Mouse (Mus musculus) brain, embryonic 14.5 days (tissue): ENCODE results near the gene Mdfi. TPM values are rescaled to one million over a fixed set of nuclear protein-coding genes. Genes with fewer than 3 reads are reported as not detected.

Experiments used
- DNase-seq: peaks from one replicate; pipeline ENCODE4 v3.0.0-alpha.2; 2011; ENCODE audit warnings: low read depth
- CTCF ChIP-seq: fragments of 200-500 bp; IDR thresholded peaks from 2 replicates; pipeline ENCODE4 v1.5.1; 2012; ENCODE audit warnings: inconsistent platforms, mild to moderate bottlenecking, moderate library complexity, borderline replicate concordance; ENCODE audit not compliant: insufficient read depth, insufficient read length; ENCODE audit errors: extremely low read depth
- POLR2A ChIP-seq: fragments of 200-500 bp; IDR thresholded peaks from 2 replicates; pipeline ENCODE4 v1.6.1; 2012; ENCODE audit warnings: mild to moderate bottlenecking, inconsistent platforms, borderline replicate concordance; ENCODE audit not compliant: poor library complexity, insufficient read depth, insufficient read length, severe bottlenecking; ENCODE audit errors: extremely low read depth
- polyA plus RNA-seq: library from polyadenylated mRNA; depleted of rRNA; stranded (reverse); fragments of >200 nt; gene quantifications from 2 replicates; pipeline ENCODE4 v1.2.3, GENCODE M21; 2012

Mdfi gene
- polyA plus RNA-seq, 1 experiment, result 35.8 TPM

DNA sequence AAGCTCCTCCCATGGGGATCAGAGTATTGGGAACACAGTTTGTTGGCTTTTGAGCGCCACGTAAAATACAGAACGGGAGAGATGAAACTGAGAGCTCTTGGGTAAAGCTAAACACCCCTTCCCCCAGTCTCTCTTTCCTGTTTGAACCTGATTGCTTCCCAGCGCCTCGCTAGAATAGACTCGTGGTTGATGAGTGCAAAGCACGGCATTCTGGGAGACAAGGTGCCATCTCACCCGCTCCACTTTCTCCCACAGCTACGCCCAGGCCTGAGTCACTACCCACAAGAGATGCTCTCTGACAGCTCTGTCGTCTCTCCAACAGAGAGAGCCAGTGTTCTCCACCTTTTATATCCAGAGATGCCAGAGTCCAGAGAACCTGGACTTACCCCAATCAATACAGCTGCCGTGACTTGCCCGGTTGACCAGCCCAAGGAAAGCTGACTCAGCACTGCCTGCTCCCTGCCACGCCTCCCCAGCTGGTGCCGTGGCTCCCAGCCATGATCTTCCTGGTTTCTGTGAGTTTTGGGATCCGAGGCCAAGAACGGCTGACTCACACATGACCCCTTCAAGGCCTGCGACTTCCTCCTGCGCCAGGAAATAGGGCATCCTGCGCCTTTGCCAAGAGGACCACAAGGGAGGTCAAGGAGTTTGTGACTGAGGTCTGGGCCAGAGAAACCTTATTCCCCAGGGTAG, 7.6 kb upstream of the Mdfi start:
- peak; percentile 36 for DNase-seq
- TF ChIP-seq CTCF (no peak), POLR2A (no peak)

DNA sequence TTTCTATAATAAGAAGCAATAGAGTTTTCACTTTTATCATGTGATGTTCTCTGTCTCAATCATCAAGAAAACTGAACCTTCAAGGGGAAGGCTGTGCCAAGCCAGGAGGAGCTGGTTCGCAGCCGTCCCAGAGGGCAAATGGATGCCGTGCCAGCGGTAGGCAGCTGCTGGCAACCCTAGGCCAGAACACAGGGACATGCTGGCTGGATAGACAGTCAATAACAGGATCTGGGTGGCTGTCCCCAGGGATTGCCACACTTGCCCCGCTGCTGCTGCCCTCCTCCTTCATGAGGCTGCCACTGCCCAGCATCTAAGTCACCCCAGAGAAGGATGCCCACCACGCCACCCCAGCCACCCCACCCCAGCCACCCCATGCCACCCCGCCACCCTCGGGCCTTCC, 7.0 kb upstream of the Mdfi start:
- TF ChIP-seq POLR2A, result no peak
- TF ChIP-seq CTCF, result no peak
- no peak for DNase-seq

DNA sequence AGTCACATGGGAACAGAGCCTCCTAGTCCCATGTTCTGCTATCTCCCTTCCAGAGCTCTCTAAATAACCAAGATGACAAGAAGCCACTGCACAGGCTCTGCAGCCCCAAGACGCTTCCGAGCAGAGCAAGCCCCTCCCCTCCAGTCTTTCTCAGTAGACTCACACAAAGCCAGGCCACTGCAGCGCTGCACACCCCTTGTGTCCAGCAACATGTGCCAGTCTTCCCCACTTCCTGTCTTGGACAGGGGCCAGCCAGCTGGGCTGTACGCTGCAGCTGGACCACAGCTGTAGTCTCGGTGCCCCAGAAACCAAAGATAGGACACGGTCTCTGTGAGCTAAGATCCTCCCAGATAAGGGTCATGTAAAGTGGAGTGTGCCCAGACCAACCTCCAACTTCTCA, 3.3 kb upstream of the Mdfi start:
- no peak for TF ChIP-seq POLR2A
- no peak for TF ChIP-seq CTCF
- DNase-seq, result no peak

DNA sequence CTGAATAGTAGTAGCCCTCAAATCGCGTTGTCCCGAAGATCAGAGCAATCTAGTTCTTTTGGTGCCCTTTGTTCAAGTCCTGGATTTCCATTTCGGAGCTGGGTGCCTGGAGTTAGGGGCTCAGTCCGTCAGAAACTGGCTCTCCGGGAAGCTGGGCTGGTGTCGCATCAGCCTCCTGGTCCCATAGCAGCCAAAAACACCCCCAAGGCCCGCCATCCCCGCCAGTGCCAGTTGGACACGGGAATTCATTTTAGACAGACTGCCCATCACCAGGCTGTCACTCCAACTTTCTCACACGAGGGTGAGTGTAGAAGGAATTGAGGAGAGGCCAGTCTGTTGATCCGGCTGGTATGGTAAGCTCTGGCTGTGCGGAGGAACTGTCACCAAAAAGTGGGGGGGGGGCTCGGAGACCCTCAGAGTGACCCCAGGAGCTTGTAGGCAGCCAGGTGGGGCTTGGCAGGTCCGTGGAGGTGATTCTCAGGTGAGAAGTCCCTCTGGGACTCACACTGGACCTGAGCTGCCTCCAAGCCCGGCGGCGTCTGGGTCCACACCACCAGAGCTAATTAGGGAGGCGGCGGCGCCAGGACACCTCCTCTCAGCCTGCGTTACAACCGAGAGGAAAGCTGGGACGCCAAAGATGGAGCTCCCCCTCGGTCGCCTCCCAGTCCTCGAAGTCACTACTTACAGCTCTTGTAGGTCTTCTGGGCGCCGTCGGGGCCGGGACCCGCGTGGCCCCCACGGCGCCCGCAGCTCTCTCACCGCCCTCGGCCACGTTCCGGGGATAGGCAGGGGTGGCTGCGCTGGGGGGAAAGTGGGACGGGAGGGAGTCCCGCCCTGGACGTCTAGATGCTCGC, 636 bp downstream of the Mdfi start:
- no peak for TF ChIP-seq POLR2A
- TF ChIP-seq CTCF, result no peak
- peak; percentile 23 for DNase-seq

DNA sequence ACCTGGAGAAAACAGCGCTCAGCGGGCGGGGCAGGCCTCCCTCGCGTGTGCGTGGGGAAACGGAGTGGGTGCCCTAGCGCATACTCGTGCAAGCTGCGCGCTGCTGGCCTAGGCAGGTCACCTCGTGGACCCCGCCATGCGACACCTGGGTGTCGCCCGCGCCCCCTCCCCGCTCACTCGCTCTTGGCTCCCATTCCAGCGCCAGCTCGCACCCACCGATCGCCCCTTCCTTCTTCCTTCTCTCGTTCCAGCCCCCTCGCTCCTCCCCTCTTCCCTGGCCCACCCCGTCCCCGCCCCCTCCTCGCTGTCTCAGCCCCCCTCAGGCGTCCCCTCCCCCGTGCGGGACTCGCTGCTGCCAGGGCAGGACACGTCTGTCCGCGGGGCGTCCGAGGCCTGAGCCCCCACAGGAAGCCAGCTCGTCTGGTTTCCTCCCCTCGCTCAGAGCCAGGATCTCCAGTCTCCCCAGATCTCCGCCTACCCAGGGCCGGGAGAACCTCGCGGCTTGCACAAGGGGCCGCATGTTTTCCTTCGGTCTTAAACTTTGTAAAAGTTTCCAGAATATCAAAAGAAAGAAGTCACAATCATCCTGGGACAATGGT, 1.4 kb downstream of the Mdfi start:
- peak; percentile 71 for DNase-seq
- no peak for TF ChIP-seq CTCF
- TF ChIP-seq POLR2A, result no peak

DNA sequence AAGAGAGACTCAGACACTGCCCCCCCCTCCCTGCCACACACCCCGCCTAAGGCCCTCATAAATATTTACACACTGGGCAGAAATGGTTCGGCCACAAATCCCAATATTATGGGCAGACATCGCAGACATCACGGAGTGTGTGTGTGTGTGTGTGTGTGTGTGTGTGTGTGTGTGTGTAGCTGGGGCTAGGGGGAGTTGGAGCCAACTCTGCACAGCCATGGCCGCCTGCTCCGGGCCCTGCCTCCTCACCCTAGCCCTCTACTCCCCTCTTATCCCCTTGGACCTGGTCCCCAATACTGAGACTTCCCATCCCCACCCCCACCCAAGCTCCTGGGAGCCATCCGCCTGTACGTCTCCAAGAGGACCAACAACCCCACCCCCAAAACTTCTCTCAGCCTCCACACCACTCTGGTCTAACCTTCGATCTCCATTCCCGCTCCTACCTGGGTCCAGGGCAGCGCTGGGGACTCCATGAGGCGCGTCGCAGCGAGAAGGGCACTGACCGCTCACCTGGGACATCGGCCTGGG, 1.9 kb downstream of the Mdfi start:
- TF ChIP-seq POLR2A (no peak), CTCF (no peak)
- peak; percentile 33 for DNase-seq

DNA sequence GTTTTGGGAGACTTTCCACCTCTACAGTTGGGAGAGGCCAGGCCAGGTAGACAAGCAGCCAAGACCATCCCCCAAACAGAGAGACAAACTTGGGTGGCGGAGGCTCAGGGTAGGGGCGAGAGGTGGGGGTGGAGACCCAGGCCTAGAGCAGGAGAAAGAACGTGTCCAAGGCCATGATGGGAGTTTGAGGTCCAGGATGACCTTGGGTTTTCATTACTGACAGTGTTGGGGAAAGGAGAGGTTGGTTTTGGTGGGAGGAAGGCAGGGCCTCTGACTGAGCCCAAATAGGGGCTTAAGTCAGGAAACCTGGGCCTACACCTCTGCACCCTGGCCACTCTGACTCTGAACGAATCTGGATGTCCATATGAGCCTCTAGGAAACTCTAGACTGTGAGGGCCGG, 2.7 kb downstream of the Mdfi start:
- TF ChIP-seq POLR2A (no peak), CTCF (no peak)
- DNase-seq, result no peak

DNA sequence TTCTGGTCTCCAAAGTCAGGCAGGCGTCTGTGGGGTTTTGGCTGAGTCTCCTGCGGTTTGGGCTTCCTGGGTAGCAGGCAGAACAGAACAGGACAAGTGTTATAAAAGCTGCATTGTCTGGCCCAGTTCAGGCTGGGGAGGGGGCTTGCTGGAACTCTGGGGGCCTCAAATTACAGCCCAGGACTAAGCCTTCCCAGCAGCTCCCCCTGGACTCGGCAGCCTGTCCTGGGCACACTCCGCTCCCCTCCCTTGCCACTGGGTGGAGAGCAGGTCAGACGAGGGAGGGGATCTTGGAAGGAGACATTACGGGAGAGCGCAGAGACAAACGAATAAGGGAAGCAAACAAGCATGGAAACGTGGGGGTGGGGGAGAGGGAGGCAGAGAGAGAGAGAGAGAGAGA, 3.3 kb downstream of the Mdfi start:
- TF ChIP-seq POLR2A, result no peak
- peak; percentile 10; the same call in 1 of the 2 replicates for TF ChIP-seq CTCF
- DNase-seq, result peak; percentile 40

DNA sequence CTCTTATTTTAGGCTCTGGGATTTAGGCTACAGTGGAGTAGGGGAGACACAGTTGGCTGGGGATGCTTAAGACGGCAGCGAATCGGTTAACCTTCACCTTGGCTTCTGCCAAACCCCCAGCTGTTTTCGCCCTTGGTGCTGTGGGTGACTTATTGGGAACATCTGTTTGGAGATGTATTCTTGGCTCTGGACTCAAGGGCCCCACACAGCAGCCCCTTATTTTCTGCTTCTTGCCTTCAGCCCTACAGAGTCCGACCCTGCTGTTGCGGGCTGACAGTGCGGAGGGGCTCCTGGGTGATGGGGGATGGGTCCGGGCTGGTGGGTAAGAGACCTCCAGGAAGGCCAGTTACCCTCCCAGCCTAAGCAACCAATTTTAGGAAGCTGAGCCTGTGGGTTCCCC, 13.2 kb downstream of the Mdfi start:
- DNase-seq, result no peak
- TF ChIP-seq CTCF (no peak), POLR2A (no peak)

DNA sequence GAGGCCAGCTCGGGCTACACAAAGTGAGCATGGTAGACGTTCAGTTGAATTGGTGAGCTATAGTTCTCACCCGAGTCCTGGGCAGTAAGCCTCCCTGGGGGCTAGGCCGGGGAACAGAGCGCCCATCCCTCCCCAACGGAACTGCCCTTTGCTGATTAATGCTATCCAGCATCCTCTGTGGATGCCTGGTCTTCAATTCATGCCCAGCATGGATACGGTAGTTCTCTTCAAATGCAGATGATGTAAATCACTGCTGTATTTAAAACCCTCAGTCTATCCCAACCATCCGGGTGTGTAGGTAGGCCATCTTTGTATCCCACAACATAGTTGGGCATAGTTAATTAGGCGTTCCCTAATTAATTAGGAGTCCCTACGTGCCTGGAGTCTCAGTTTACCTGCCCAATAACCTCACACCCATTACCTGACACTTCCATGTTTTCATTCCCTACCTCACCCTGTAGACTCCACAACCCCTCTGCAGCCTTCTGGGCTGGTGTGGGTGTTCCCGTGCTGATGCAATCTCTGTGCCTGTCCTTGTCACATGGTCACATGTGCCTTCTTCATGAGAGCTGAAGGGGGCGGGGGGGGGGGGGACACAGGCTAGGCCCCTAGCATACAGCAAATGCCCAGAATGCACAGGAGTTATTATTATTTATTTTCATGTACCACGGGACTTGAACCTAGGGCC, 16.3 kb downstream of the Mdfi start:
- DNase-seq, result no peak
- TF ChIP-seq POLR2A, result no peak
- TF ChIP-seq CTCF, result no peak

DNA sequence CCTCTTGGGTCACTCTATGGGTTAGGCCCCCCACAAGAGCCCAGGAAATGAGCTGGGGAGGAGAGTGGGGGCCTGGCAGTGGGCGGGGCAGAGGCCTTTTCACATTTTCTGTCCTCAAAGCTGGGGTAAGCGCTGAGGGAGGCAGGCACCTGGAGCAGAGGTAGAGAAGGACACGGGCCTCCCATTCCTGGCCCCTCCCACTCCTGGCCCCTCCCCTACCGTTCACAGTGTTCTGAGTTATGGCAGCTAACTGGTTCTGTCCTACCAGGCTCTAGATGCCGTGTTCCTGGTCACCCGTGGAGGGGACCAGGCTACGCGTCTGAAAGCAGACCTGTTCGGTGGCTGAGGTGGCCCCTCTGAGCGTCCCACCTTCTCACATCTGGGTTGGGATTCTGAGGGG, 19.0 kb downstream of the Mdfi start:
- TF ChIP-seq CTCF (no peak), POLR2A (no peak)
- no peak for DNase-seq

DNA sequence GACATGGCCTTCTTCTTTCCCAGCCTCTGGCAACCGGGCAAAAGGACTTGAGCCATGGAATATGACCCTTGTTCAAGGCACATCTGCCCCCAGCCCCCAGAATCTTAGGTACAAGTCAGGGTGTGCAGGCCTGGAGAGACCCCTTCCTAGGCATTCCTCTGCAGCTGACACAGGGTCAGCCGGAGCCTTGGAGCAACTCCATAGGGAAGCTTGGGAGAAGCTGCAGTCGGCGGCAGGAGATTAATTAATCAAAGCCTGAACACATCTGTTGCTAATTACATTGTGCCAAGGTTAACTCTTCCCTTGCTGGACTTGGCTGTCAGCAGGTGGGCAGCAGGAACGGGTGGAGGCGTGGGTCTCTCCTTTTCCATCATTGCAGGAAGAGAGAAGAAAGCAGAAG, 20.0 kb downstream of the Mdfi start:
- DNase-seq, result peak; percentile 45
- TF ChIP-seq POLR2A (no peak), CTCF (no peak)
